Mouse (Mus musculus) right cerebral cortex, postnatal 14 days (tissue): ENCODE data around the gene Asap3.

ENCODE experiments used
- DNase-seq: peaks from one replicate; pipeline ENCODE4 v3.0.0; 2022

Gene Asap3

GRCm38 (mm10) chr4:136181367-136181766 lies 24.8 kb upstream of the Asap3 start:
- no peak for DNase-seq

- peak; percentile 54 for DNase-seq
Measured at GRCm38 (mm10) chr4:136185375-136185774, 20.8 kb upstream of the Asap3 start.

- no peak for DNase-seq
Measured at GRCm38 (mm10) chr4:136186315-136186714, 19.9 kb upstream of the Asap3 start.

- no peak for DNase-seq
Measured at GRCm38 (mm10) chr4:136186739-136187472, 19.3 kb upstream of the Asap3 start.

GRCm38 (mm10) chr4:136188973-136189737 lies 17.0 kb upstream of the Asap3 start:
- no peak for DNase-seq

DNA sequence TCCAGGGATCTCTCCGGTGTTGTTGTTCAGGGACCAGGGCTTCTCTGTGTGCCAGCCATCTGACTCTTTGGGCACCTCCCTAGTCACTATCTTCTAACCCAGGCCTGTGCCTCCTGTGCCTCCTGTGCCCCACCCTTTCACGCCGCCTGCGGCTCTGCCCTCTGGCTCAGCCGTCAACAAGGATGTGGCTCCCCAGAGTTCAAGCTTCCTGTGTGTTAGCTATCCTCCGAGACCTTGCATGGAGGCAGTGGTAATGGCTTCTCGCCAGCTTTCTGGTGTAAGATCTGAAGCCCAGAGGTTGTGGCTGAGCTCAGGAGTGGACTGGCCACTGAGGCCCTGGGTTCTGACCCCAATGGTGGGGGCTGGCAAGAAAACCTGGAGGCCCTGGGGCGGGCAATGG lies 16.3 kb upstream of the Asap3 start:
- DNase-seq, result no peak

DNA sequence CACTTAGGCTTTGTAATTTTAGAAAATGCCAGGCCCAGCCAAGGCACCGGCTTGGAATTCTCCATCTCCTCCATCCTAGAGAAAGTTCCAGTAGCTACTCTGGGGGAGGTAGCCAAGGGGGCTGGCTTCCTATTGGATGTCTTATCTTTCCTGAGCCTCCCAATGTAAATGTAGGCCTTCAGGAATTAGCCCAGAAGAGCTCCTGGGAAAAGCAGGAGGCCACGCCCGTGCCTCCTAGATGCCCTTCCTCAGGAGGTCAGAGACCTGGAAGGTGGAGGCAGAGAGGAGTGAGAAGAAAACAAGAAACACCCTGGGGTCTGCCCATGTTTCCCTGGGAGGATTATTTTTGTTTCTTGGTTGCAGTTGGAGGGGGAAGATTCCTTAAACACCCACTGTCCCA lies 12.6 kb upstream of the Asap3 start:
- no peak for DNase-seq

- DNase-seq, result no peak
Measured at GRCm38 (mm10) chr4:136195029-136195428, 11.1 kb upstream of the Asap3 start.

DNA sequence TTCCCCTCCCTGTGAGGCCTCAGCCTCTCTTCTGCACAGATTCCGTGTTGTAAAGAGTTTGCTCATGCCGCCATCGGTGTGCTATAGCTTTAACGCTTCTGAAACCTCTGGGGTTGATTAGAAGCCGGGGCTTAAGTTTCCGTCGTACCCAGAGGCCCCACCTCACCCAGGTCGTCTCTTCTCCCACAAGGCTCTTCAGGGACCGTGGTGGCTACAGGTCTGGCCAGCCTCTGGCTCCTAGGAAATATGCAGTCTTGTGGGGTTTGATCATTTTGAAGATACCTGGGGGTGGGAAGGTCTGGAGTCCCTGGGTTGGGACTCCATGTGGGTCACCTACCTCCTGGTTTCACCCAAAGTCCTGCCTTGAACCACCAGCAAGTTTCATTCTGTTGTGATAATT lies 10.5 kb upstream of the Asap3 start:
- DNase-seq, result no peak

- no peak for DNase-seq
Measured at GRCm38 (mm10) chr4:136196201-136196600, 10.0 kb upstream of the Asap3 start.

GRCm38 (mm10) chr4:136198846-136199245 lies 7.3 kb upstream of the Asap3 start:
- no peak for DNase-seq

DNA sequence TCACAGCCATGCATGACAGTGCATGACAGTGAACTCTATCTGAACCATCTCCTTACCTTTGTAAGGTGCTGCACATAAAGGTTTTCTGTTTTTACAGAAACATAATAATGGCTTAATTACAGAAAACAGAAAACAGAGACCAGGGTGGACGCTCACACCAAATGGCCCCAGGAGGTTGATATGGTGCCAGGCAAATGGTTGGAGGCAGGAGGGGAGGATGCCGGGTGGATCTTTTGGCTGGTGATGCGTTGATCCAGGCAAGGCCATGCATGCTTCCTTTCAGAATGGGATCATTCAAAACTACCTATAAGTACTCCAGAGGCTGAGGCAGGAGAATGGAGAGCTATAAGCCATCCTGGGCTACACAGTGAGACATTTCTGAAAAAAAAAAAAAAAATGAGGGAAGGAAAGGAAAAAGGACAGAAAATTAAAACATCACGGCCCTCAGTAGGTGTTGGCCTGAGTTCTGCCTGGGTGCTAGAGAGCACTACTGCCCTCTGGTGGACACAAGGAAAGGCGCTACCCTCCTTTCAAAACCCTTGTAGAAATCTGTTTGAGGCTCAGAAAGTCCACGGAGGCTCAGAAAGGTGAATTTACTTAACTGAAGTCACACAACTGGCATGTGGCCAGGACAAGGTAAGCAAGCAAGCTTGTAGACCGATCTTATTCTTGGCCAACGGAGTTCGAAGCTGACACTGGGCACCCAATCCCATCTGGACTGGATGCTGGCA lies 6.4 kb upstream of the Asap3 start:
- DNase-seq, result peak; percentile 29

DNA sequence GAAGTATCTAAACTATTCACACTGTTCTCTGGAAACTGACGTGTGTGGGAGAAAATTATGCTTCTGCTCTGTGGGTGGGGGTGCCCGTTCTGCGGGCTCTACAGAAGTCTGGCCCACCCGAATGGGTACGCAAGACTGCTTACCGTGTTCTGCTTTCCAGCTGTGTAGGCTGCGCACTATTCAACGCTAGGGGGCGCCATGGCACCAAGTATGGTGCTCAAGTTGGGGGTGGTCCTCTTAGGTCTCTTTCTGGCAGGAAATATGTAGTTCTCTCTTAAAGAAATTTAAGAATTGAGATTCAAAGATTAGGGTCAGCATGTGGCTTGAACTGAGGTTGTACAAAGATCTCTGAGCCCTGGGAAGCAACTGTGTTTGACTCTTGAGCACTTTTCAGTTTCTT lies 3.7 kb upstream of the Asap3 start:
- DNase-seq, result peak; percentile 77

- DNase-seq, result no peak
Measured at GRCm38 (mm10) chr4:136204775-136205174, 1.4 kb upstream of the Asap3 start.

DNA sequence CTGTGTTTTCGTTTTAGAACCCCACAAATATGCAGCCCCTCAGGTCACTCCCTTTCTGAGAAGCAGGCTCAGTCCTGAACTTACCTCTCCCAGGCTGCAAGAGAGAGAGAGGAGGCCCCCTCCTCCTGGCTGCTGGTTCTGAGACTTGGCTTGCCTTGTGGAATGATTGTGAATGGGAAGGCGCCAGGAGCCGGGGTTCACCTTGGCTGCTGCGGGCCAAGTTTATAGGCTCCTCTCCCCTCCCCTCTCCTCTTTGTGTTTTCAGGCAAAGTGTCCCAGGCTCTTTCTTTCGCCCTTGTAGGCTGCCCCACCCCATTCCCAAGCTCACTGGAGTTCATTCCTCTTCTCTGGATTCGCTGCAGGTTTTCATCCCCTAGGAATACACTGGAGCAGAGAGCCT lies 778 bp downstream of the Asap3 start:
- no peak for DNase-seq

DNA sequence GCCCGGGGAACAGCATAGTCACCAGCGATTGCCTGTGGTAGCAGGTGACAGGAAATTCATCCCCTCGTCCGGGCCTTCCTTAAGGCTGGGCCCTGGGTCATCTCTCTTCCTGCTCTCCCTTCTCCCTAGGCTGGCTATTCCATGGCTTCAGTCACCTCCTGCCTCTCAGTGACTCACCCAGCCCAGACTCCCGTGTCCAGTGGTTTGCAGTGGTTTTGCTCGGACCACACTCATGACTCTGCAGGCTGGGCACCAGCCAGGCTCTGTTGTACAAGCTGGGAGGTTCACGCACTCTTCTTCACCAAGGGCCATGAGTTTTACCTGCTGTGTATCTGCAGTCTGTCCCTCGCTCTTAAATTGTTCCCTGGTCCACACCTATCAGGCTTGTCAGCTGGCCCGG lies 4.8 kb downstream of the Asap3 start:
- DNase-seq, result no peak

GRCm38 (mm10) chr4:136213629-136214028 lies 7.5 kb downstream of the Asap3 start:
- no peak for DNase-seq

DNA sequence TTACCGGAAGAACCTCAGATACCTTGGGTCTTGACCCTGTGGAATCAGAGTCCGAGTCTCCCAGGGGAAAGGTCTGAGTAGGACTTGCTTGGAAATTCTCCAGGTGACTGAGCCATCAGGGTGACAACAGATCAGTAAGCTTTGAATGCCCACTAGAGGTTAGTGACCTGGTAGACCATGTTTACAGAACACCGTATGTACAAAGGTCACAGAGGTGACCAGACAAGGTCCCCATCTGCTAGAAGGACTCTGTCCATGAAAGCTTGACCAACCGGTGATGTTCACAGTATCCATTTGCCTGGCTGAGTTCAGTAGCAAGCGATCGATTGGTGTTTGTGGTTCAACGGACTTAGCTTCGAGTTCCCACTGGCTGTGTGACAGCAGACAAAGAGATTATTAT lies 8.7 kb downstream of the Asap3 start:
- no peak for DNase-seq

GRCm38 (mm10) chr4:136215576-136215975 lies 9.4 kb downstream of the Asap3 start:
- no peak for DNase-seq

DNA sequence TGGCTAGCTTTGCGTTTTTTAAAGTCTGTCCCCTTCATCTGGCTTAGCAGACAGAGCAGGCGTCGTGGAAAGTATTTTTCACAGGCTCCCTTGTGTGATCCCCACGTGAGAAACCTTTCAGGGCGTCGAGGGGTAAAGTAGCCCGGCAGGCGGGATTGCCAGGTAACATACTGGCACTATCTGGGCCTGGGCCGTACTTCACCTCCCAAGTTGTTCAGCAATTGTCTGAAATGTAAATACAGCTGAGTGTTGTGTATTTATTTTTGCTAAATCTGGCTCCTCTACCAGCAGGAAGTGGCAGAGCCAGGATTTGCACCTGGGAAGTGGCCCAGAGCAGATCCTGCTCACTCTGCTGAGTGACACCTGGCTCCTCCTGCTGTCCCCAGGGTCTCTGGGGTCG lies 10.9 kb downstream of the Asap3 start:
- no peak for DNase-seq

GRCm38 (mm10) chr4:136218595-136219214 lies 12.5 kb downstream of the Asap3 start:
- DNase-seq, result peak; percentile 45

GRCm38 (mm10) chr4:136220133-136220775 lies 14.1 kb downstream of the Asap3 start:
- no peak for DNase-seq
